8 mouse cellular contexts compared by ENCODE assay signal in the genomic region with DNA sequence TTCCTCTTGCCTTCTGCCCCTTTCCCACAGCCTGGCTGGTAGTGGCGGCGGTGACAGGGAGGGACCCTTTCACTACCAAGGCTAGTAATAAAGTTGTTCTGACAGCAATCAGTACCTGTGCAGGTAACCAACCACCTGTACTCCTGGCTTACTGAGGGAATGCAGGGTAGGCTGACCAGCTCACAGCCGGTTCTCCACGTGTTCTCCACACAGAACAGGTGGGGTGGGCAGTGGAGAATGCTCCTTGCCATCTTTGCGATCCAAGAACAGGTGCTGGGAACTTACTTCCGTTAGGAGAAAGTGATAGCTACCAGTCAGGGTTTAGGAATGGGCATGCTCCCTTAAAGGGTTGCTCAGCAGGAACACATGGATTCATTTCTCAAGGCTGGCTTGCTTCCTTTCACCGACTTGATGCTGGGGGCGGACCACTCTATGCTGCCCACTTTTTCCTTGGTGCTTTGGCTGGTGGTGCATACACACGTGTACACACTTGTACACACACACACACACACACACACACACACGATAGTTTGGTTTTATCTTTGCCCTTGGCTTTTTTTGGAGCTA. TPM values are rescaled to one million over a fixed set of nuclear protein-coding genes. Genes with fewer than 3 reads are reported as not detected.
DNase-seq lines count a peak whose midpoint lies in the region; ATAC-seq and TF ChIP-seq lines count a peak whose summit lies in the region.

No protein-coding gene starts in this region.

- no peaks in the 10 kb centered on the region for H3K36me3 ChIP-seq in heart, embryonic 16.5 days (ENCODE audit: control insufficient read depth, insufficient read depth)
- no peaks in the 10 kb centered on the region for H3K36me3 ChIP-seq in forebrain, postnatal 0 days (ENCODE audit: insufficient read depth)
- no peaks in the 10 kb centered on the region for H3K36me3 ChIP-seq in liver, embryonic 12.5 days
- H3K36me3 ChIP-seq in stomach, embryonic 16.5 days (ENCODE audit: control insufficient read depth, insufficient read depth, low read length), result no peaks in the 10 kb centered on the region

- H3K27ac ChIP-seq in heart, embryonic 16.5 days (ENCODE audit: low read length), result peak overlapping the region; percentile 67; the same call in 1 of the 2 replicates
- H3K27ac ChIP-seq in forebrain, postnatal 0 days (ENCODE audit: low read depth, low read length), result peak overlapping the region; percentile 85
- 0 out of 2 replicates have a peak overlapping the region, but pooled peaks have one; percentile 58 for H3K27ac ChIP-seq in liver, embryonic 12.5 days
- peak overlapping the region; percentile 77 for H3K27ac ChIP-seq in stomach, embryonic 16.5 days (ENCODE audit: low read length)

- no peak for TF ChIP-seq CTCF in forebrain, postnatal 0 days (IDR thresholded peaks at IDR 0.05; ENCODE audit: low read depth)

- peaks cover 3% of the 10 kb centered on the region; the same call in 1 of the 2 replicates for H3K4me1 ChIP-seq in heart, embryonic 16.5 days (ENCODE audit: control insufficient read depth, insufficient read depth, low read length)
- no peaks in the 10 kb centered on the region for H3K4me1 ChIP-seq in forebrain, postnatal 0 days (ENCODE audit: insufficient read depth)
- peaks cover 18% of the 10 kb centered on the region for H3K4me1 ChIP-seq in liver, embryonic 12.5 days
- peaks cover 3% of the 10 kb centered on the region; the same call in 1 of the 2 replicates for H3K4me1 ChIP-seq in stomach, embryonic 16.5 days (ENCODE audit: control insufficient read depth, insufficient read depth, low read length)

- WGBS in heart, embryonic 16.5 days, result 9% methylated on average over 10 of the region's 10 CpGs
- 9% methylated on average over 10 of the region's 10 CpGs for WGBS in forebrain, postnatal 0 days
- 5% methylated on average over 10 of the region's 10 CpGs for WGBS in liver, embryonic 12.5 days (ENCODE audit: insufficient replicate concordance)
- WGBS in stomach, embryonic 16.5 days, result 11% methylated on average over 10 of the region's 10 CpGs

- peaks cover 4% of the 10 kb centered on the region; the same call in 1 of the 2 replicates for H3K27me3 ChIP-seq in heart, embryonic 16.5 days (ENCODE audit: control insufficient read depth, insufficient read depth, low read length)
- H3K27me3 ChIP-seq in forebrain, postnatal 0 days (ENCODE audit: insufficient read depth, low read length), result no peaks in the 10 kb centered on the region
- peaks cover 40% of the 10 kb centered on the region for H3K27me3 ChIP-seq in liver, embryonic 12.5 days (replicated peaks)
- no peaks in the 10 kb centered on the region for H3K27me3 ChIP-seq in stomach, embryonic 16.5 days (ENCODE audit: control insufficient read depth, insufficient read depth, low read length)

- no peak for DNase-seq in heart, postnatal 4 days
- DNase-seq in Muller cell, postnatal 12 days (ENCODE audit: inconsistent ontology term), result peak; percentile 51
- DNase-seq in forebrain, postnatal 0 days, result peak; percentile 33
- DNase-seq in gastrocnemius, postnatal 25 days, result no peak

- no peak for ATAC-seq in heart, embryonic 16.5 days (replicated peaks; ENCODE audit: extremely low read depth, insufficient read depth, low FRiP score)
- ATAC-seq in forebrain, postnatal 0 days, result no peak
- ATAC-seq in liver, embryonic 12.5 days, result no peak
- ATAC-seq in stomach, embryonic 16.5 days (ENCODE audit: insufficient read depth, low FRiP score), result peak; percentile 5; the same call in 1 of the 2 replicates
- ATAC-seq in monocyte, adult 5-6 weeks (replicated peaks; ENCODE audit: insufficient number of reproducible peaks, low FRiP score, low TSS enrichment, poor library complexity, severe bottlenecking), result no peak; the same call in 1 of the 2 replicates

- peak overlapping the region; percentile 80 for H3K9ac ChIP-seq in heart, embryonic 16.5 days (ENCODE audit: low read length)
- peak overlapping the region; percentile 73 for H3K9ac ChIP-seq in forebrain, postnatal 0 days
- H3K9ac ChIP-seq in liver, embryonic 12.5 days, result peak overlapping the region; percentile 64
- H3K9ac ChIP-seq in stomach, embryonic 16.5 days (ENCODE audit: low read length), result peak overlapping the region; percentile 87

- no peaks in the 10 kb centered on the region for H3K9me3 ChIP-seq in heart, embryonic 16.5 days (replicated peaks; ENCODE audit: control insufficient read depth, low read length)
- H3K9me3 ChIP-seq in forebrain, postnatal 0 days (ENCODE audit: low read length), result no peaks in the 10 kb centered on the region
- no peaks in the 10 kb centered on the region for H3K9me3 ChIP-seq in liver, embryonic 12.5 days (replicated peaks)
- H3K9me3 ChIP-seq in stomach, embryonic 16.5 days (replicated peaks; ENCODE audit: control insufficient read depth, low read length), result no peaks in the 10 kb centered on the region

- H3K4me2 ChIP-seq in heart, embryonic 16.5 days (ENCODE audit: low read depth, low read length), result peak overlapping the region; percentile 98
- H3K4me2 ChIP-seq in forebrain, postnatal 0 days (ENCODE audit: low read depth), result peak overlapping the region; percentile 91
- peak overlapping the region; percentile 81 for H3K4me2 ChIP-seq in liver, embryonic 12.5 days
- H3K4me2 ChIP-seq in stomach, embryonic 16.5 days (ENCODE audit: low read depth, low read length), result peak overlapping the region; percentile 91

- peak overlapping the region; percentile 80 for H3K4me3 ChIP-seq in heart, embryonic 16.5 days (ENCODE audit: low read length)
- peak overlapping the region; percentile 62 for H3K4me3 ChIP-seq in forebrain, postnatal 0 days (ENCODE audit: low read depth, low read length)
- peak overlapping the region; percentile 66 for H3K4me3 ChIP-seq in liver, embryonic 12.5 days
- H3K4me3 ChIP-seq in stomach, embryonic 16.5 days (replicated peaks; ENCODE audit: low read length), result peak overlapping the region; percentile 70

RNA-seq across cellular contexts. Expression of gene Slc24a3, which starts 0.9 kb away (rescaled TPM):
- 0.83 and 1.3 TPM in 2 replicates for polyA plus RNA-seq in heart, embryonic 16.5 days (2015; fragmentation: Nextera tagmentation; extraction: Ambion mirVana)
- total RNA-seq in heart, postnatal 4 days (2021), result 1 to 10 TPM; 3.0 to 4.6 TPM
- 31.7 and 40.6 TPM in 2 replicates for total RNA-seq in forebrain, postnatal 0 days (2014; rRNA removed)
- polyA plus RNA-seq in forebrain, postnatal 0 days (2015; fragmentation: Nextera tagmentation; extraction: Ambion mirVana), result 15.3 and 27.0 TPM in 2 replicates
- 1.6 and 1.7 TPM in 2 replicates for polyA plus RNA-seq in liver, embryonic 12.5 days (2016; fragmentation: Nextera tagmentation; extraction: Ambion mirVana)
- polyA plus RNA-seq in stomach, embryonic 16.5 days (2015; fragmentation: Nextera tagmentation; extraction: Ambion mirVana), result 3.2 and 3.4 TPM in 2 replicates
- total RNA-seq in gastrocnemius, postnatal 25 days (2021), result 1 to 10 TPM; 2.2 to 2.6 TPM
- 0.96 to 2.7 TPM (median 2.3 TPM) in 3 replicates for total RNA-seq in monocyte, adult 5-6 weeks (2017)

Comparison
In these comparisons a context has a peak if more than half of its experiments do, and no peak if none do; other contexts are left out.
1. DNase-seq: peak in Muller cell, postnatal 12 days (single experiment) and forebrain, postnatal 0 days (single experiment); none in heart, postnatal 4 days (single experiment) and gastrocnemius, postnatal 25 days (single experiment).
2. Peak in every context shown above with its lines, with median percentiles within 50 percentile points of each other: H3K27ac ChIP-seq, H3K4me2 ChIP-seq, H3K4me3 ChIP-seq and H3K9ac ChIP-seq.